Mouse (Mus musculus): ENCODE measurements around the gene Arfip2.
A peak's percentile ranks its signal among the peaks of the same experiment; 100 is the strongest.

The Arfip2 gene

DNA sequence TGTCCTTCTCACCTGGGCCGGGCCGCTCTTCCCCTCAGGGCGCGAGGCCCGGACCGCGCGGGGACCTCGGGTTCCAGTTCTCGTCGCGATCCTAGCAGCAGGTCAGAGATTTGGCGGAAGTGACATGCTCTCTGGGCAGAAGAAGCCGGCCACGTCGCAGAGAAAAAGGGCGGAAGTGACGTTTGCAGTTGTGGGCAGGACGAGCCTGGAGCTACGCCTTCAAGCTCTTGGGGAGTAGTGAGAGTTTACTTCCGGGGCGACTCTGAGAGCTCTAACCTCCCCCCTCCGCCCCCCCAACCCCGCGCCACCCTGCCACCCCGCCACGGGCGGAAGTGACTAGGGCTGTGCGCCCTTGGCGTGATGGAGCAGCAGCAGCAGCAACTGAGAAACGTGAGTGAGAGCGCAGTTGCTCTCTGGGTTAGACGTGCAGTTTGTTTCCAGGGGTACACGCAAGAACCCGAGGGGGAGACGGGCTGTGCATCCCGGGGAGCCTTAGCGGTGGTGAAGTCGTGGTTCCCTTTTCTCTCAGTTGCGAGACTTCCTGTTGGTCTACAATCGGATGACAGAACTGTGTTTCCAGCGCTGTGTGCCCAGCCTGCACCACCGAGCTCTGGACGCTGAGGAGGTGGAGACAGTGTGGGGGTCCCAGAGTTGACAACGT lies at the start of gene Arfip2, which contains the start of gene Gm45799:
Gene Arfip2 (minus strand): TSS at position 184 of the 661 bp plus-strand sequence.
Gene Gm45799 (plus strand): TSS at position 320 of the 661 bp plus-strand sequence.
- DNase-seq (ENCODE audit: low read depth, low spot score) = peak; percentile 98

DNA sequence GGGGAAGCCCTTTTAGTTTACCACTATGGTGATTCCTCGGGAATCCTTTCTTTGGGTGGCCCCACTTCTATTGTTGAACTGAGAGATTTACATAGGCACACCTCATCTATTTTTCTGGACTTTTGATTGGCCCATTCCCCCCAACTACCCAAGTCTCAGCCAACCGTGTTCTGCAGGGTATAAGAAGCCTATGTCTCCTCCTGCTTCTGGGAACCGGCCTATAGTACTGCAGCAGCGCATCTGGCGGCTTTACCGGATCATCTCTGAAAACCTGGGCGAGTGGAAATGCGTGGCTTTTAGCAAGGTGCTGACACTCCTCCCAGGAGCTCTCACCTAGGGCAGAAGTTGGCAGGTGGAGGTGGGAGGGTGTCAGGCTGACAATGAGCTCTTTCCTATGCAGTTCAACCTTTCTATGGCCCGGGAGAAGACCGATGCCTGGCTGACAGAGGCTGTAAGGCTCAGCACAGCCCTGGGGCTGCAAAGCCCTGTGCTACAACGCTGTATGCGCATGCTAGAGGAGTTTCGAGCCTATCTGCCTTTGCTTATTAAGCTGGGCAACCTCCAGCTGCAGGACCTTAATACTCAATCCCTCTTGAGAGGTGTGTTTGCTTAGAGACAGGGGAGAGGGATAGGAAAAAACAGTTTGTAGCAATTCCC lies 45.5 kb upstream of the Arfip2 start:
- no peak for DNase-seq (ENCODE audit: low read depth, low spot score)

DNA sequence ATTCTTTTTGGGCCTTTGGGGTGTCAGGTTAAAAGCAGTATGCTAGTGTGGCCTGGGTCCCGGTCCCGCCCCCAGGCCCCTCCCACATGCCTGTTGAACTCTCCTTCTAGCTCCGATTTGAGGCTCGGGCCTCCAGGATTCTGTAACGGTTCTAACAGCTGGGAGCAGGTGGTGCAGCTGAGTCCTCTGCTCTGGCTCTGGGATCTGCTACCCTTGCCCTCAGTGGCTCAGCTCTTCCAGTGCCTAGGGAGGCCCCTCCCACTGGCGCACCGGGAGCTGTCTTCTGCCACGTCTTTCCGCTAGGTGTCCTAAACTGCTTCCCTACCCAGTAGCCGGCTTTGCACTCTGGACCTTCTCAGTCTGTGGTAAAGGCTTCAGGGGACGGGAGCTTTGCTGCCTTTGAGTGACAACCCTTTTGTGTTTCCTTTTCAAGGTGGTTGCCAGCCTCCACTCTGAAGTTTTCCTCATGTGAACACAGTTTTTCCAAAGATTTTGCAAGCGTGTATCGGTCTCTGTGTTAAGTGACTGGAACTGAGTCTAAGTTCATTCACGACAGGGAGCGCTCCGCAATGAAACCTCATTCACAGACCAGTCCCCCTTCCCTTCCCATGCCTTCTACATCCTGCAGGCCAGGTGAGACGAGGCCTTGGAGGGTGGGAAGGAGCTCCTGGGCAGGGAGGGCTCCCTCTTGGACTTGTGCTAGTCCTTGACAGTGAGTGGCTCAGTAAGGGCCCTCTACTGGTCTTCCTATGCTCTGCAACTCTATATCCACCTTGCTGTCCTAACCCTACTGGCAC lies 10.6 kb upstream of the Arfip2 start, which contains the start of gene Dnhd1:
Gene Dnhd1 (plus strand): TSS at position 189 of the 797 bp plus-strand sequence.
- peak; percentile 78 for DNase-seq (ENCODE audit: low read depth, low spot score)

GRCm38 (mm10) chr7:105641936-105642335 lies 1.7 kb upstream of the Arfip2 start:
- no peak for DNase-seq (ENCODE audit: low read depth, low spot score)

GRCm38 (mm10) chr7:105640894-105641255 lies 659 bp upstream of the Arfip2 start:
- no peak for DNase-seq (ENCODE audit: low read depth, low spot score)

GRCm38 (mm10) chr7:105639756-105640155 lies 460 bp downstream of the Arfip2 start, which contains the start of gene Timm10b:
Gene Timm10b (plus strand): TSS chr7:105640056.
- DNase-seq (ENCODE audit: low read depth, low spot score) = no peak

GRCm38 (mm10) chr7:105639304-105639703 lies 912 bp downstream of the Arfip2 start:
- DNase-seq (ENCODE audit: low read depth, low spot score) = no peak

GRCm38 (mm10) chr7:105638776-105639175 lies 1.4 kb downstream of the Arfip2 start:
- no peak for DNase-seq (ENCODE audit: low read depth, low spot score)

- DNase-seq (ENCODE audit: low read depth, low spot score) = peak; percentile 43
Measured at GRCm38 (mm10) chr7:105635726-105636125, 4.5 kb downstream of the Arfip2 start.

DNA sequence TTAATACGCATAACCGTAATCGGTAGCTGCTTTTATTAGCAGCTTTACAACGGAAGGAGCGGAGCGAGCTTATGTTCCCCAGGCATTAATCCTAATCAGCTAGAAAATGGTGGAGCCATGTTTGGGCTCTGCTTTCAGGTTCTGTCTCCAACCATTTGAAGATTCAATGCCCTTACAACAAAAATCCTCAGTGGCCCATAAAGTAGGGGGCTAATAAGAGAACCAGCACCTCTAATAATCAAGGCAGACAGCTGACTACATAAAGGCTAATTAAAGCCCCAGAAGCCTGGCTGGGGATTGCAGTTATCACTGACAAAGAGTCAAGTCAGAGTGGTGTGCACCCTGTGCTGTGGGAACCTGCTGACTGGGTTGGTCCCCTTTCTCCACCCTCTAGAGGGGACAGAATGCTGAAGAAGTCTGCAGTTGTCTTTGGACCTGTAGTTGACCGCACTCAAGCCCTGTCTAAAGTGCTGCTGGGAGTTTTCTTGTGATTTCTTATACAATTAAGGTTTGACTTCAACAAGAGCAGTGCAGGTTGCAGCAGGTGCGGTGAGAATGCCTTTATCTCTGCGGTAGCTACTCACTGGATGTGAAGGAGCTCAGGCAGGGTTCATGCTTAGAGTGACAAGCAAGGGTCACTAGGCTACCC lies 5.8 kb downstream of the Arfip2 start:
- DNase-seq (ENCODE audit: low read depth, low spot score) = no peak

DNA sequence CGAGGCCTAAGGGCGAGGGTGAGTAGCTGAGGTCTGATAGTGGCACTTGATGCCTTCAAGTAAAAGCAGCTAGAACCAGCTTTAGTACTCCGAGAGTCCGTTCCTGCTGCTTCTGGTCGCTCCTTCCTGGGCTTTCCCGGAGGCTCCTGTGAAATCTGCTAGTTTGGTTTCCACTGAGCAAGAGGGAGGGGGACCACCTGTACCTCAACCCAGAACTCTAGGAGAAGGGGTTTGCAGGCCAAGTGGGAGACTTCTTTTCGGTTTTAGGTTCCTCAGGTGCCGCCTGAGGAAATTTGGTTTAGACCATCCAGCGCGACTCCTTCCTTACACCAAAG lies 6.4 kb downstream of the Arfip2 start:
- no peak for DNase-seq (ENCODE audit: low read depth, low spot score)

- DNase-seq (ENCODE audit: low read depth, low spot score) = peak; percentile 84
Measured at GRCm38 (mm10) chr7:105633127-105633800, 7.0 kb downstream of the Arfip2 start, which contains the start of gene Trim3. Gene Trim3 (minus strand): TSS chr7:105633571.

DNA sequence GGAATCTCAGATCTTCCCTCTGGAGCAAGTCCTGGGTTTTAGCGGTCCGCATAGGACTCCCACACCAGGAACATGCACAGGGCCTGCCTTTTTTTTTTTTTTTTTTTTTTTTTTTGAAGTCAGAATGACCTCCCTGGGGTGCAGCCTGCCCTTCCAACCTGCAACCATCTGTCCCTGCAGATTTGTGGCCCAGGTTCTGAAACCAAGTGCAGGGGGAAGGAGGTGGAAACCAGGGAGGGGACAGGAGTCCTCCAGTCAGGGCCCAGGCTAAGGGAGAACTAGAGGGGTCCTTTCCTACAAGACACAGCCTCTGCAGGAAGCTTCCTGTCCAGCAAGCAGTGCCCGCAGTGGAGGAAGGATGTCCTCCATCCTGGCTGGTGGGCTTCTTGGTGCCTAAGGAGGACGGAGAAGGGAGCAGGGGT lies 7.7 kb downstream of the Arfip2 start:
- DNase-seq (ENCODE audit: low read depth, low spot score) = no peak

GRCm38 (mm10) chr7:105628633-105629032 lies 11.6 kb downstream of the Arfip2 start:
- peak; percentile 56 for DNase-seq (ENCODE audit: low read depth, low spot score)

DNA sequence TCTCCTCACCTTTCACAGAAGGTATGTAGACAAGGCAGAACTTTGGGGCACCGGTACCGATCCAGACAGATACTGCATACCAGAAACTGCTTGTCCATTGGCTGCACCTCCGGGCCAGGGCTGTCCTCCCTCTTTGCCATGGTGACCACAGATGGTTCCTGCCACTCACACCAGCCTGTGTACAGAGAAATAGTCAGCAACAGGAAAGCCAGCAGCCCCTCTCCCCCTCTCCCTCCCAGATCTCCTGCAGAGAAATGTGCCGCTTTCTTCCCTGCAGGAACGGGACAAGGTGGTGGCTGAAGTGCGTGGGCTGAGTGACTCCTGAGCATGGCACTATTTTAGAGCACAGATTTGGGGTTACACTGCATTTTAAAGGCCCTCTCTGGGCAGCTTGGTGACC lies 14.8 kb downstream of the Arfip2 start:
- no peak for DNase-seq (ENCODE audit: low read depth, low spot score)

GRCm38 (mm10) chr7:105621646-105622292 lies 18.4 kb downstream of the Arfip2 start:
- no peak for DNase-seq (ENCODE audit: low read depth, low spot score)

GRCm38 (mm10) chr7:105621053-105621452 lies 19.2 kb downstream of the Arfip2 start:
- no peak for DNase-seq (ENCODE audit: low read depth, low spot score)

GRCm38 (mm10) chr7:105619701-105620100 lies 20.5 kb downstream of the Arfip2 start:
- DNase-seq (ENCODE audit: low read depth, low spot score) = no peak

DNA sequence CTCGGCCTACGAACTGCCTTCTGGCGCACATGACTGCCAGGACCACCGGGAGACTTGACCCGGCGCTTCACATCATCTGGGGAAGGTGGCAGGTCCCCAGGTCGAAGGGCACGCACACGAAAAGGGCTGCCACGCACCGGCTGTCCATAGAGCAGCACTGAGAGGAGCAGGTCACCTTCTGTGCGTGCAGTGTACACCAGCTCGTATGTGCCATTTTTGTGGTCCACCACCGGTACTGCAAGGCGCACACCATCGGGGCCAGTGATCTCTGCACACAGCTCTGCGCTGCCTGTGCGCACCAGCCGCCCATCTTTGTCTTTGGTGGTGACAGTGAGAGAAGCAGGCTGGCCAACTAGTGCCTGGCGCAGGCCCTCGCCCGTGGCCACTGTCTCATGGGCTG lies 22.4 kb downstream of the Arfip2 start:
- no peak for DNase-seq (ENCODE audit: low read depth, low spot score)

GRCm38 (mm10) chr7:105616561-105616960 lies 23.7 kb downstream of the Arfip2 start:
- DNase-seq (ENCODE audit: low read depth, low spot score) = no peak

GRCm38 (mm10) chr7:105615720-105616119 lies 24.5 kb downstream of the Arfip2 start:
- no peak for DNase-seq (ENCODE audit: low read depth, low spot score)

Measured in skeletal muscle tissue, adult 2 months (tissue).